Mouse (Mus musculus) C2C12 (cell line): ENCODE measurements around the gene Ppp1r12b.

ENCODE experiments used
- CEBPB ChIP-seq: IDR thresholded peaks from one replicate; pipeline ENCODE4 v1.6.1; 2011; ENCODE audit warnings: low read depth, mild to moderate bottlenecking, control low read depth, moderate library complexity
- CTCF ChIP-seq: IDR thresholded peaks from one replicate; pipeline ENCODE4 v1.5.1; 2011; ENCODE audit not compliant: control insufficient read depth, insufficient read depth, insufficient read length
- FOSL1 ChIP-seq: IDR thresholded peaks from one replicate; pipeline ENCODE4 v1.8.0; 2011; ENCODE audit warnings: mild to moderate bottlenecking, low read length; ENCODE audit not compliant: poor library complexity, insufficient read depth, severe bottlenecking
- MAX ChIP-seq: IDR thresholded peaks from one replicate; pipeline ENCODE4 v1.6.1; 2011; ENCODE audit warnings: mild to moderate bottlenecking, control low read depth
- MYOD1 ChIP-seq: IDR thresholded peaks from one replicate; pipeline ENCODE4 v1.6.1; 2011; ENCODE audit warnings: low read depth; ENCODE audit not compliant: control insufficient read depth, insufficient read length
- MYOG ChIP-seq: IDR thresholded peaks from one replicate; pipeline ENCODE4 v1.6.1; 2011; ENCODE audit not compliant: control insufficient read depth, insufficient read length; ENCODE audit errors: extremely low read depth
- USF1 ChIP-seq: IDR thresholded peaks from one replicate; pipeline ENCODE4 v1.6.1; 2011; ENCODE audit warnings: low read depth, mild to moderate bottlenecking, control low read depth, moderate library complexity

GRCm38 (mm10) chr1:135003346-135003745, 47.6 kb upstream of the Ppp1r12b start:
- no peak for TF ChIP-seq CTCF
- no peak for TF ChIP-seq USF1
- TF ChIP-seq MAX, result no peak
- no peak for TF ChIP-seq MYOD1
- no peak for TF ChIP-seq MYOG
- TF ChIP-seq CEBPB, result no peak
- no peak for TF ChIP-seq FOSL1
